Mouse (Mus musculus) adrenal gland, postnatal 10 days (tissue): ENCODE measurements around the gene Snx11. TPM values are rescaled to one million over a fixed set of nuclear protein-coding genes. Genes with fewer than 3 reads are reported as not detected.

Experiments used
- total RNA-seq, 2 experiments: library from RNA; stranded (reverse); gene quantifications; 2 replicates each; pipeline ENCODE4 v1.2.3; 2021

Gene Snx11
- total RNA-seq, 2 experiments from 2014 or later, result 19.2 to 22.9 TPM

Other genes with a start within 250 kb of the Snx11 start
- gene Cbx1, start 11.6 kb upstream of the Snx11 start, total RNA-seq, result 10 to 100 TPM; 64.9 to 73.1 TPM
- gene Nfe2l1, start 52.4 kb upstream of the Snx11 start, total RNA-seq, result 100 to 1,000 TPM; 300 to 307 TPM
- 10 to 100 TPM; 45.5 to 50.3 TPM for gene Copz2, start 72.3 kb upstream of the Snx11 start, total RNA-seq
- gene Cdk5rap3, start 138.9 kb upstream of the Snx11 start, total RNA-seq, result 10 to 100 TPM; 54.1 to 54.9 TPM
- gene Prr15l, start 150.5 kb upstream of the Snx11 start, total RNA-seq, result under 1 TPM; 0.24 to 0.66 TPM
- 10 to 100 TPM; 29.1 to 32.5 TPM for gene Pnpo, start 166.4 kb upstream of the Snx11 start, total RNA-seq
- gene Sp2, start 205.4 kb upstream of the Snx11 start, total RNA-seq, result 10 to 100 TPM; 14.3 to 16.3 TPM
- gene Sp6, start 235.8 kb upstream of the Snx11 start, total RNA-seq, result under 1 TPM; 0.18 to 0.30 TPM